Mouse (Mus musculus) lung, adult 2 months (tissue): ENCODE data around the gene Rab20.

ENCODE experiments used
- CTCF ChIP-seq: fragments of 200-500 bp; IDR thresholded peaks from 2 replicates; pipeline ENCODE4 v1.5.1; 2011; ENCODE audit warnings: mild to moderate bottlenecking, low read length, control low read depth; ENCODE audit not compliant: insufficient read depth
- POLR2A ChIP-seq: fragments of 200-500 bp; IDR thresholded peaks from 2 replicates; pipeline ENCODE4 v1.6.1; 2011; ENCODE audit warnings: low read depth, mild to moderate bottlenecking, control low read depth, low read length, borderline replicate concordance; ENCODE audit errors: extremely low read depth

- no peak for TF ChIP-seq CTCF
- TF ChIP-seq POLR2A: no peak
Measured at GRCm38 (mm10) chr8:11452152-11452551, 26.4 kb downstream of the Rab20 start.
